Mouse (Mus musculus): Measurements from ENCODE around the gene Gtf2h1.

Gene Gtf2h1

DNA sequence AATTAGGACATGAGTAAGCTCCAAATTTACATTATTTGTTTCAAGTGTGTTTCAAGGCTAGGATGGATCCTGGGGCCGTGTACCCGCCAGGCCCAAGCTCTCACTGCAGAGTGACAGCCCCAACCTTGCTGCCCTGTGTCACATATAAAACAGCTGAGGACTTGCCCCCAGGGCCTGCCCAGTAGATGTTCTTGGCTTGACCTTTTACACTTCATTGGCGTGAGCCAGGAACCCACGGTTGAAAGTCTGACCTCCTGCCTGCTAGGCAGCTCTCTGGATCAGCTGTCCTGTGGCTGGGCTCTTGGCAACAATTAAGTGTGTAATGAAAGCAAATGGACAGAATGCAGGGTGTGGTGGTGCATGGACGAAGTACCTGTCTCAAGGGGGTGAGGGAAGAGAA, 53.4 kb downstream of the Gtf2h1 start:
- DNase-seq (ENCODE audit: low spot score in 2 of 2) = no peak

DNA sequence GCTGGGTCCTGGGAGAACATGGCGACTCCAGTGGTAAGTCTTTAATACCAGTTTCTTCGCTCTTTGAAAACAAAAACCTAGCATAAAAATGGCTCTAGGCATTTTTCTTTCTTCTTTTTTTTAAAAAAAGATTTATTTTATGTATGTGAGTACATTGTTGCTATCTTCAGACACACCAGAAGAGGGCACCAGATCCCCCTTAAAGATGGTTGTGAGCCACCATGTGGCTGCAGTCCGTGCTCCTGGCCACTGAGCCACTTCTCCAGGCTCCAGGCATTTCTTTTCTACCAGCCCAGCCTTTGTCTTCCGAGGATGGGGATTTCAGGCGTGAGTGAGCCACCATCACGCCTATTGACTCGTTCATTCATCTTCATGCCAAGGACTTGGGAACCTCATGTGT, 55.1 kb downstream of the Gtf2h1 start:
- no peak for DNase-seq (ENCODE audit: low spot score in 2 of 2)

DNA sequence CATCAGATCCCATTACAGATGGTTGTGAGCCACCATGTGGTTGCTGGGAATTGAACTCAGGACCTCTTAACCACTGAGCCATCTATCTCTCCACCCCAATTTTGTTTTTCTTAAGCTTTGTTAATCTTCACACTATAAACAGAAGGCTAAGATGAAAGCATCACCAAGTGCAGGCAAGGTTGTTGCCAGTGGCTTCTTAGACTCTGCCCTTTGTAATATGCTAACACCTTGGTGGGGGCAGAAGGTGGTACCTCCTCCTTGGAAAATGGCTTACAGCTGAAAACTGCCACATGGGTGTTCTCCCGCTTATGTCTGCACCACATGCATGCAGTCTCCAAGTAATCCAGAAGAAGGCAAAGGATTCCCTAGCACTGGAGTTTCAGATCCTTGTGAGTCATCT, 56.8 kb downstream of the Gtf2h1 start:
- no peak for DNase-seq (ENCODE audit: low spot score in 2 of 2)

DNA sequence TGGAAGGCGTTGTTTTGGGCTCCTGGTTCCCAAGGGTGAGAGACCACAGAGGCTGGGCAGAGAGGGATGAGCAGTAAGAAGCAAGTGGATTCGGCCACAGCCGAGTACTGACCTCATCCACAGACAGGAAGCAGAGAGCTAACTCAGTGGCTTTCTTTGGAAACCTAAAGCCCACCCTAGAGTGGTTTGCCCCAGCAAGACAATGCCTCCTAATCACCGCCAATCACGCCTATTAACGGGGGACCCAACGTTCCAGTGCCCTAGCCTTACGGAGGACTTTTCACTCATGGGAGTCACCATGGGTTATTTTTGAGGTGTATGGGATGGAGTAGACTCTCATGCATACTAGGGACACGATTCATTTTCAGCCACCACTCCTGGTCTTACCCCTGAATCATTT, 57.5 kb downstream of the Gtf2h1 start:
- no peak for DNase-seq (ENCODE audit: low spot score in 2 of 2)

DNA sequence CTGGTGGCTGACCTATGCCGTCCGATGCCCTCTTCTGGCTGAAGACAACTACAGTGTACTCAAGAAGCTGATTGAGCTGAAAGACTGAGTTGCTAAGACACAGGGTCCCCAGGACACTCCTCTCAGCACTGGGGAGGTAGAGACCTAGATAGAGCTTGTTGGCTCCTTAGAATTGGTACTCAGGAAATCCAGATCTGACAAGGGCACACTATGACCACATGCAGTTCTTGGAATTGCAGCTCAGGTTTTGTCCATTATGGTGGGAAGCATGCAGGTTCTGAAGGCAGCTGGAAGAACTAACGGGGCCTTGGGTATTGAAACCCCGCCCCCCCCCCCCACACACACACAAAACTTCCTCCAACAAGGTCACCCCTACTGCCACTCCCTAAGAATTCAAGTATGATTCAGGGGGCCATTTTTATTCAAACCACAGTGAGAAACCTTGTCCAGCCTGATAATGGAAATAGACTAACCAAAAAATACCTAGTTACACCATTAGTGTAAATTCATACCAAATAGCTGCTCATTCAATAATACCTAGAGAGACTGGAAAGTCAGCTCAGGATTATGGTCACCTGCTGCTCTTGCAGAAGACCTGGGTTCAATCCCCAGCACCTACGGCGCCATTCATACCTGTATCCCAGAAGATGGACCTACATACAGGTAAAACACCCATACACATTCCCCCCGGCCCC, 60.1 kb downstream of the Gtf2h1 start:
- DNase-seq (ENCODE audit: low spot score in 2 of 2) = no peak

DNA sequence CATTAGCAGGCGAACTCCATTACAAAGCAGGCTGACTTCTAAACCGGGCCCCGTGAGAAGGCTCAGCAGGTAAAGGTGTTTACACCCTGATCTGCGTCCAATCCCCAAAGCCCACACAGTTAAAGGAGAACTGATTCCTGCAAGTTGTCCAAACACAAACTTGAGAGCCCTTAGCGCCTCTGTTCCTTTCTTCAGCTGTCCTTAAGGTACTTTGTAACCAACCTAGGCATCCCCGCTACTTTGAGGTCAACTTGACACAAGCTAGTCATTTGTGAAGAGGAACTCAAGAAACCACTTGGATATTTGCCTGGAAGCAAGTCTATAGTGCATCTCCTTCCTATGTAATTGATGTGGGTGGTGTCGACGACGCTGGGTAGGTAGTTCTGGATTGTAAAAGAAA, 61.5 kb downstream of the Gtf2h1 start:
- no peak for DNase-seq (ENCODE audit: low spot score in 2 of 2)

DNA sequence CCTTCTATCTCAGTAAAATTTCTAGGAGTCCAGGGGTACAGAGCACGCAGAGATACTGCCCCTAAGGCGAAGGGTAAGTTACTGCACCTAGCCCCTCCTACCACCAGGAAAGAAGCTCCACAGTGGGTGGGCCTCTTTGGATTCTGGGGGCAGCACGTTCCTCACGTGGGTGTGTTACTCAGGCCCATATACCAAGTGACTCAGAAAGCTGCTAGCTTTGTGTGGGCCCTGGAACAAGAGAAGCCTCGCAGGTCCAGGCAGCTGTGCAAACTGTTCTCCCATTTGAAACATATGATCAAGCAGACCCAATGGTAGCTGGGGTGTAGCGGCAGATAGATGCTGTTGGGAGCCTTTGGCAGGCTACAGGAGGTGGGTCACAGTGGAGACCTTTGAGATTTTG, 63.1 kb downstream of the Gtf2h1 start:
- no peak for DNase-seq (ENCODE audit: low spot score in 2 of 2)

DNA sequence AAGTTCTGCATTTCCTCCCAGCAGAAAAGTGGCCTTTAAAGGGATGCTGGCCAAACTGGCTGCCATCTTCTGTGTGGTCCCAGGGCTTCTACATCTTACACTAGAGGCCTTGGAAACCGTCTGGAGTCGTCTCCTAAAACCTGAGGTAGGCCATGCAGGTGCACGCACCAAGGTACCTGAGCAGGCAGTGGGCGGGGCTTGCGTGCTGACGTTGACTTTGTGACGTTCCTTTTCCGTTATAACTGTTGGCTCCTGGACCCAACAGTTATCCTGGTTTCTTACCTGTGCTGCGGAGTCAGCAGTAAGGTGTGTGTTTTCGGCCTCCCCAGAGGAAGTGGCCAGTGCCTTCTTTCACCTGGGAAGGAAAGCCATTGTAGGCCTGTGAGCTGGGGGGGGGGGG, 65.1 kb downstream of the Gtf2h1 start, which contains the start of gene Ldhc:
Ldhc (plus strand) TSS at position 208 of the 400 bp plus-strand sequence.
- no peak for DNase-seq (ENCODE audit: low spot score in 2 of 2)

DNA sequence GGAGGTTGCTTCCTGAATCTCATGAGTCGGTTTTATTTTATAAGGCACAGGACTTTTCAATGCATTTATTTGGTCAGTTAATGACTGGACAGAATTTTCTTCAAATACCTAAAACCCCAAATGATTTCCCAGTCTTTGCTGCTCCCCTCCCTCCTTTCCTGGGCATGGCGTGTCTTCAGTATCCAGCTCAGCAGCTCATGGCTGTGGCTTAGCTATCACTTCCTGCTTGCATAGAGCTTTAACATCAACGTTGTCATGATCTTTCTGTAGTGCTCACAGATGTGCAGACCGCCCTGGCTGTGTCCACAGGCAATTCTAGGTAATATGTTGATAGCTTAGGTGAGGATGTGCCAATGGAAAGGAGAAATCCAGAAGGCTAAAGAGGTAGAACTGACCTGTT, 76.1 kb downstream of the Gtf2h1 start:
- no peak for DNase-seq (ENCODE audit: low spot score in 2 of 2)

Data from right cerebral cortex, postnatal 10 days (tissue).